31 mouse cellular contexts compared by ENCODE assay signal in the genomic region with DNA sequence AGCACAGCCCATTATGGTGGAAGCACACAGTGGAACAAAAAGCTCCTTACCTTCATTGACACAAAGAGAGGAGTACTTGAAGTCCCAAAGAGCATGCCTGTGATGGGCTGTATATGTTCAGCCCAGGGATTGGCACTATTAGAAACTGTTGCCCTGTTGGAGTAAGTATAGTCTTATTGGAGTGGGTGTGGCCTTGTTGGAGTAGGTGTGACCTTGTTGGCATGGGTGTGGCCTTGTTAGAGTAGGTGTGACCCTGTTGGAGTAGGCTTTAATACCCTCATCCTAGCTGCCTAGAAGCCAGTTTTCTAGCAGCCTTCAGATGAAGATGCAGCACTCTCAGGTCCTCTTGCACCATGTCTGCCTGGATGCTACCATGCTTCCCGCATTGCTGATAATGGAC. TPM values are rescaled to one million over a fixed set of nuclear protein-coding genes. Genes with fewer than 3 reads are reported as not detected.
DNase-seq lines count a peak whose midpoint lies in the region; ATAC-seq and TF ChIP-seq lines count a peak whose summit lies in the region.
"Had no signal": no experiment of that assay in that cellular context is flagged by ENCODE, and none has a peak within 500 bp of the region (broad histone marks: within the 10 kb centered on the region; RNA-seq: fewer than 3 reads in every experiment).

No protein-coding gene starts in this region.

- no peaks in the 10 kb centered on the region for H3K36me3 ChIP-seq in MEL (ENCODE audit: control insufficient read depth in 1 of 2, insufficient read depth in 2 of 2, low read length in 2 of 2)
- no peaks in the 10 kb centered on the region for H3K36me3 ChIP-seq in forebrain, embryonic 12.5 days (replicated peaks)
- H3K36me3 ChIP-seq: embryonic facial prominence, embryonic 12.5 days; embryonic facial prominence, embryonic 15.5 days; heart, embryonic 12.5 days; heart, embryonic 15.5 days had no signal

- no peak for TF ChIP-seq EP300 in MEL (IDR thresholded peaks at IDR 0.05; ENCODE audit: low read depth in 1 of 2, low read length in 2 of 2)

- peak; percentile 7 for DNase-seq in CD4-positive helper T cell, adult 2 months (ENCODE audit: low read depth, low spot score)
- DNase-seq in MEL (ENCODE audit: low read depth, low spot score) = peak; percentile 50
- peak; percentile 24 for DNase-seq in ZHBTc4 (ENCODE audit: low read depth, low spot score)
- no peak for DNase-seq in cerebellum, adult 9-11 months
- DNase-seq in embryo, embryonic 11 days = no peak
- DNase-seq: adrenal gland, adult 8-10 months; adrenal gland, postnatal 25 days; cerebellum, adult 11-12 months; cerebellum, adult 8-10 months; cerebellum, postnatal 14 days; gastrocnemius, postnatal 14 days; heart, adult 18-20 months; heart, postnatal 14 days; heart, postnatal 4 days; kidney, adult 2 months had no signal

- H3K9me3 ChIP-seq in MEL (replicated peaks; ENCODE audit: insufficient read depth, low read length) = no peaks in the 10 kb centered on the region
- no peaks in the 10 kb centered on the region for H3K9me3 ChIP-seq in forebrain, embryonic 12.5 days
- H3K9me3 ChIP-seq: embryonic facial prominence, embryonic 12.5 days; embryonic facial prominence, embryonic 15.5 days; forebrain, embryonic 13.5 days; heart, embryonic 12.5 days; heart, embryonic 15.5 days had no signal

- H3K27ac ChIP-seq in MEL (ENCODE audit: control insufficient read depth, low read depth, low read length) = no peak overlapping the region
- H3K27ac ChIP-seq in forebrain, embryonic 12.5 days = no peak overlapping the region
- H3K27ac ChIP-seq: embryonic facial prominence, embryonic 12.5 days; embryonic facial prominence, embryonic 15.5 days; forebrain, embryonic 13.5 days; heart, embryonic 15.5 days; hindbrain, embryonic 14.5 days; hindbrain, postnatal 0 days had no signal

- no peak overlapping the region for H3K4me2 ChIP-seq in forebrain, embryonic 12.5 days
- H3K4me2 ChIP-seq: embryonic facial prominence, embryonic 12.5 days; embryonic facial prominence, embryonic 15.5 days; forebrain, embryonic 13.5 days; heart, embryonic 12.5 days; heart, embryonic 15.5 days; hindbrain, embryonic 14.5 days had no signal

- H3K4me1 ChIP-seq in MEL (ENCODE audit: control insufficient read depth in 1 of 2, insufficient read depth in 2 of 2, low read length in 2 of 2) = no peaks in the 10 kb centered on the region
- H3K4me1 ChIP-seq in forebrain, embryonic 12.5 days = no peaks in the 10 kb centered on the region
- H3K4me1 ChIP-seq: embryonic facial prominence, embryonic 12.5 days; embryonic facial prominence, embryonic 15.5 days; forebrain, embryonic 13.5 days; heart, embryonic 12.5 days; heart, embryonic 15.5 days had no signal

- H3K79me2 ChIP-seq in MEL (ENCODE audit: control insufficient read depth, insufficient read depth, low read length, poor library complexity) = no peaks in the 10 kb centered on the region

- H3K27me3 ChIP-seq in MEL (ENCODE audit: control insufficient read depth in 1 of 2, insufficient read depth in 2 of 2, low read length in 2 of 2) = 0 out of 4 replicates have a peak, but pooled peaks cover 2 to 4% of the 10 kb centered on the region in 2 experiments
- H3K27me3 ChIP-seq in forebrain, embryonic 12.5 days = no peaks in the 10 kb centered on the region
- H3K27me3 ChIP-seq: CH12.LX; embryonic facial prominence, embryonic 12.5 days; embryonic facial prominence, embryonic 15.5 days; forebrain, embryonic 13.5 days; heart, embryonic 12.5 days; heart, embryonic 15.5 days had no signal

- 74% methylated on average over 1 of the region's 1 CpGs for WGBS in forebrain, embryonic 12.5 days

- no peak overlapping the region for H3K9ac ChIP-seq in MEL (ENCODE audit: control insufficient read depth, low read depth, low read length, poor library complexity, severe bottlenecking)
- no peak overlapping the region for H3K9ac ChIP-seq in forebrain, embryonic 12.5 days
- H3K9ac ChIP-seq: embryonic facial prominence, embryonic 12.5 days; embryonic facial prominence, embryonic 15.5 days; forebrain, embryonic 13.5 days; heart, embryonic 12.5 days; heart, embryonic 15.5 days; hindbrain, embryonic 14.5 days had no signal

- TF ChIP-seq CTCF in MEL (IDR thresholded peaks at IDR 0.05 in 2 of 3, conservative IDR thresholded peaks at IDR 0.05 in 1 of 3; ENCODE audit: control insufficient read depth in 1 of 3, insufficient read depth in 1 of 3, low read depth in 2 of 3, low read length in 3 of 3, poor library complexity in 1 of 3, severe bottlenecking in 1 of 3) = no peak

- TF ChIP-seq POLR2A in MEL (IDR thresholded peaks at IDR 0.05; ENCODE audit: control insufficient read depth in 1 of 2, insufficient read depth in 1 of 2, low read depth in 1 of 2, low read length in 2 of 2, poor library complexity in 1 of 2) = no peak

- no peak overlapping the region for H3K4me3 ChIP-seq in MEL (ENCODE audit: control insufficient read depth in 1 of 2, insufficient read depth in 1 of 2, low read depth in 2 of 2, low read length in 2 of 2)
- H3K4me3 ChIP-seq in forebrain, embryonic 12.5 days (replicated peaks) = no peak overlapping the region
- H3K4me3 ChIP-seq: embryonic facial prominence, embryonic 12.5 days; embryonic facial prominence, embryonic 15.5 days; forebrain, embryonic 13.5 days; heart, embryonic 12.5 days; heart, embryonic 15.5 days had no signal

- ATAC-seq in forebrain, embryonic 12.5 days (ENCODE audit: low FRiP score) = no peak
- ATAC-seq: activated CD4-positive, CD25-positive, alpha-beta regulatory T cell, adult 4 months; forebrain, embryonic 13.5 days; forebrain, embryonic 16.5 days; hindbrain, postnatal 0 days; inflammation-experienced regulatory T-cells, adult 6 months; intestine, embryonic 16.5 days; Patski had no signal

- no peak for TF ChIP-seq RAD21 in MEL (IDR thresholded peaks at IDR 0.05; ENCODE audit: low read depth, low read length)

TF ChIP-seq in MEL, 35 proteins besides CTCF, POLR2A, EP300 and RAD21:
- TF ChIP-seq GATA1 (IDR thresholded peaks at IDR 0.05; ENCODE audit: low read depth, low read length) (no peak), ELF1 (IDR thresholded peaks at IDR 0.05; ENCODE audit: low read depth, low read length) (no peak), UBTF (IDR thresholded peaks at IDR 0.05; ENCODE audit: borderline replicate concordance, insufficient read depth, low read depth, low read length) (no peak), ETS1 (IDR thresholded peaks at IDR 0.05; ENCODE audit: low read depth, low read length) (no peak), USF1 (IDR thresholded peaks at IDR 0.05; ENCODE audit: low read depth, low read length) (no peak), POLR2AphosphoS5 (IDR thresholded peaks at IDR 0.05; ENCODE audit: borderline replicate concordance, low read depth, low read length) (no peak), RCOR1 (IDR thresholded peaks at IDR 0.05; ENCODE audit: low read depth, low read length) (no peak), TCF12 (IDR thresholded peaks at IDR 0.05; ENCODE audit: low read depth, low read length) (no peak), E2F4 (IDR thresholded peaks at IDR 0.05; ENCODE audit: borderline replicate concordance, low read depth, low read length) (no peak)

RNA-seq across cellular contexts. Expression of a gene that starts 16.3 kb away (rescaled TPM):
- total RNA-seq in MEL (2012; rRNA removed) = 44.0 and 52.5 TPM in 2 replicates
- 100 to 1,000 TPM in 1 of 2 experiments, 10 to 100 TPM in 1; 71.5 to 236 TPM for polyA plus RNA-seq in MEL (2012; ENCODE audit: insufficient read depth in 1 of 2, insufficient read length in 2 of 2, low read depth in 1 of 2, low replicate concordance in 2 of 2, missing spikeins in 1 of 2)
- 174 and 179 TPM in 2 replicates for polyA plus RNA-seq in forebrain, embryonic 12.5 days (2016; fragmentation: Nextera tagmentation; extraction: Ambion mirVana)

RNA-seq across cellular contexts. Expression of a gene that starts 30.2 kb away (rescaled TPM):
- not detected in 2 replicates for total RNA-seq in MEL (2012; rRNA removed)
- polyA plus RNA-seq in MEL (2012; ENCODE audit: insufficient read depth in 1 of 2, insufficient read length in 2 of 2, low read depth in 1 of 2, low replicate concordance in 2 of 2, missing spikeins in 1 of 2) = not detected
- polyA plus RNA-seq in forebrain, embryonic 12.5 days (2016; fragmentation: Nextera tagmentation; extraction: Ambion mirVana) = 0.27 TPM in 1 of 2 replicates, not detected in the other
- total RNA-seq: adrenal gland, adult 8-10 months; adrenal gland, postnatal 25 days; CH12.LX; gastrocnemius, adult 18-20 months; gastrocnemius, postnatal 14 days; gastrocnemius, postnatal 4 days; heart, adult 18-20 months; heart, postnatal 14 days; heart, postnatal 4 days had no signal
- polyA plus RNA-seq: activated CD4-positive, CD25-positive, alpha-beta regulatory T cell, adult 4 months; embryonic facial prominence, embryonic 12.5 days; embryonic facial prominence, embryonic 15.5 days; forebrain, embryonic 13.5 days; heart, embryonic 12.5 days; heart, embryonic 15.5 days; inflammation-experienced regulatory T-cells, adult 6 months; intestine, embryonic 16.5 days; kidney, adult 2 months; Patski had no signal

Comparison
In these comparisons a context has a peak if more than half of its experiments do, and no peak if none do; other contexts are left out.
1. DNase-seq: peak in CD4-positive helper T cell, adult 2 months (single experiment), MEL (single experiment) and ZHBTc4 (single experiment); none in cerebellum, adult 9-11 months (single experiment) and embryo, embryonic 11 days (single experiment).